Mouse (Mus musculus) kidney, embryonic 16.5 days (tissue): ENCODE results near the gene Ptprn2. TPM values are rescaled to one million over a fixed set of nuclear protein-coding genes. Genes with fewer than 3 reads are reported as not detected.

Experiments
- ATAC-seq: fragments of 200-750 bp; cut with Nextera tagmentation; 2 replicates; pipeline ENCODE4 v1.8.0; 2017; ENCODE audit warnings: moderate TSS enrichment; ENCODE audit not compliant: low FRiP score, low TSS enrichment
- H3K27ac ChIP-seq: fragments of 300-500 bp; sonication (generic); 2 replicates; pipeline ENCODE4 v1.5.1; 2014; ENCODE audit warnings: low read length
- H3K27me3 ChIP-seq: fragments of 300-500 bp; sonication (generic); 2 replicates; pipeline ENCODE4 v1.6.1; 2014; ENCODE audit warnings: low read length, control low read depth, mixed read lengths; ENCODE audit not compliant: insufficient read depth
- H3K36me3 ChIP-seq: fragments of 300-500 bp; sonication (generic); 2 replicates; pipeline ENCODE4 v1.6.1; 2014; ENCODE audit warnings: low read length, control low read depth, mixed read lengths; ENCODE audit not compliant: insufficient read depth
- H3K4me1 ChIP-seq: fragments of 300-500 bp; sonication (generic); 2 replicates; pipeline ENCODE4 v1.6.1; 2014; ENCODE audit warnings: low read length, control low read depth, mixed read lengths; ENCODE audit not compliant: insufficient read depth
- H3K4me2 ChIP-seq: fragments of 300-500 bp; sonication (generic); replicated peaks from 2 replicates; pipeline ENCODE4 v1.6.1; 2014; ENCODE audit warnings: low read depth, low read length
- H3K4me3 ChIP-seq: fragments of 300-500 bp; sonication (generic); 2 replicates; pipeline ENCODE4 v1.5.1; 2014; ENCODE audit warnings: mild to moderate bottlenecking, low read length
- H3K9ac ChIP-seq: fragments of 300-500 bp; sonication (generic); replicated peaks from 2 replicates; pipeline ENCODE4 v1.6.1; 2014; ENCODE audit warnings: low read length
- H3K9me3 ChIP-seq: fragments of 300-500 bp; sonication (generic); 2 replicates; pipeline ENCODE4 v1.6.1; 2016; ENCODE audit warnings: low read length, control low read depth
- WGBS: fragments of 180-500 bp; shearing (Covaris S2); extraction: QIAGEN DNeasy Blood & Tissue Kit; methylation state at CpG from one replicate; pipeline ENCODE4 v1.1.7; 2014; 5-methylcytosine and 5-hydroxymethylcytosine counted together
- polyA plus RNA-seq: library from polyadenylated mRNA; unstranded; fragments of >200 nt; fragmentation: Nextera tagmentation; extraction: Ambion mirVana; gene quantifications from 2 replicates; pipeline ENCODE4 v1.2.1, GENCODE M21; 2015

Ptprn2 gene
- polyA plus RNA-seq, 1 experiment from 2014 or later, result not detected

DNA sequence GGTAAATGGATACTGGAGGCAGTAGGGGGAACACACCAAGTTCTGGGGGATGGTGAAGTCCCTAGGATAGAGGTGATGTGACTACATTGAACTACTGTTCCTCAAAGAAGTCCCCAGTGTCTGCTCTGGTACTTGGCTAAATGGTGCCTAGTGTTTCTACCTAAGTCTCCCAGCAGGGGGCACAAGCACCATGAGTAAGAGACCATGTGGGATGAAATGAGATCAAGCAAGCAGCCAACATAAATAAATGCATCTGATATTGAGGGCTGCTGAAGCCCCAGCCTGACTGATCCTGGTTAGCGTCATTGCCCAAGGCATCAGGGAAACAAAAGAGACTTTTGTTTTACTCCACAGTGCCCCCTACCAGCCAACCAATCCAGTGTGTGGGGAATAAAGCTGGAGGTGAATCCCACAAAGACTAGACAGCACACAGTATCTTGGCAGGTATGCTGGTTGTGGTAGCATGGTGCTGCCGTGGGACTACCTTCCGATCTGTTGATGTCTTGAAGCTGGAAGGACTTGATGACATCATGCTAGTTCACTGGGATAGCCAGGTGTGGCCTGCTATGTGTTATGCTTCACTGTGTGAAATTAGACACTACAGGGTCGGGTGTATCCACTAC, 163.2 kb downstream of the Ptprn2 start:
- 63% methylated on average over 4 of the region's 4 CpGs for WGBS
- no peaks in the 10 kb centered on the region for H3K9me3 ChIP-seq
- ATAC-seq, result peak; percentile 57; the same call in 1 of the 2 replicates

DNA sequence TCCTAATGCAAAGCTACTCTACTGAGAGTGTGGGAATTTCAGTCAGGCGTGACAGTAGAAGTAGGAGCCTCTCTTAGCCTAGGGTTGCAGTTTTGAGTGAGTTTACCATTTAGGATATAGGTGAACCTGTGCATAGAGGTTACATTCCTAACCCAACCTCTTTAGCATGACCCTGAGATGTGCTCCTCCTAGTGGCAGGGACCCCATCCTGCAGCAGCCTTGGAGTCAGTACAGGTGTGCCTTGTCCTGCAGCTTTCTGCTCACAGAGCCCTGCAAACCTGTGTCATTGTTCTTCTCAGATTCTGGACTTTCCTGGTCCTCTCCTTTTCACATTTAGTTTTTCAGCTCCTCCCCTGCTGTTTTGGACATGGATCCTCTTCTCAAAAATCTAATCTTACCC, 168.2 kb downstream of the Ptprn2 start:
- 68% methylated on average over 1 of the region's 1 CpGs for WGBS
- Histone ChIP-seq H3K27me3 (no peaks in the 10 kb centered on the region), H3K4me2 (no peak overlapping the region), H3K27ac (no peak overlapping the region), H3K9ac (no peak overlapping the region), H3K9me3 (no peaks in the 10 kb centered on the region), H3K4me1 (no peaks in the 10 kb centered on the region), H3K36me3 (no peaks in the 10 kb centered on the region), H3K4me3 (no peak overlapping the region)
- ATAC-seq, result no peak

More for the DNA sequence above, 163.2 kb downstream of the Ptprn2 start:
- H3K4me3 ChIP-seq, result no peak overlapping the region
- H3K9ac ChIP-seq, result no peak overlapping the region
- no peaks in the 10 kb centered on the region for H3K36me3 ChIP-seq
- H3K4me2 ChIP-seq, result no peak overlapping the region
- H3K27ac ChIP-seq, result no peak overlapping the region
- no peaks in the 10 kb centered on the region for H3K4me1 ChIP-seq
- no peaks in the 10 kb centered on the region for H3K27me3 ChIP-seq

DNA sequence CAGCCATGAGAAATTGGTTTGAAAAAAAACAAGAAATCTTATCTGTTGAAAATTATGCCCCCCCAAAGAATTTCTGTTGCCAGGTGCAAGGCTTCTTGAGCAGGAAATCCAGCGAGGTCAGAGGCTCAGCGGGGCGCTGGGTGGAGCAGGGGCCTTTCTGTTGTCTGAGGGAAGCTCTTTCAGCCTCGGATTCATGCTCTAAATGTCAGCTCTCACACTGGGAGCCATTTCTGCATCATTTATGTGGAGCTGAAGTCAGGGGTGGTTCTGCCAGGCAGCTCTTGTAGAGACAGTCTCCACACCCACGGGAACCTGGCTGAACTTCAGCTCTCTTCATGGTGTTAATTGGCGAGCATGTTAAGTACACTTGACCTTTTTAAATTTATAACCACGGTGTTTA, 174.6 kb downstream of the Ptprn2 start:
- Histone ChIP-seq H3K4me1 (peaks cover 2% of the 10 kb centered on the region; the same call in 1 of the 2 replicates), H3K4me3 (no peak overlapping the region), H3K27me3 (no peaks in the 10 kb centered on the region), H3K36me3 (no peaks in the 10 kb centered on the region), H3K9me3 (no peaks in the 10 kb centered on the region), H3K27ac (no peak overlapping the region), H3K9ac (no peak overlapping the region), H3K4me2 (no peak overlapping the region)
- ATAC-seq, result no peak
- 17% methylated on average over 7 of the region's 7 CpGs for WGBS

DNA sequence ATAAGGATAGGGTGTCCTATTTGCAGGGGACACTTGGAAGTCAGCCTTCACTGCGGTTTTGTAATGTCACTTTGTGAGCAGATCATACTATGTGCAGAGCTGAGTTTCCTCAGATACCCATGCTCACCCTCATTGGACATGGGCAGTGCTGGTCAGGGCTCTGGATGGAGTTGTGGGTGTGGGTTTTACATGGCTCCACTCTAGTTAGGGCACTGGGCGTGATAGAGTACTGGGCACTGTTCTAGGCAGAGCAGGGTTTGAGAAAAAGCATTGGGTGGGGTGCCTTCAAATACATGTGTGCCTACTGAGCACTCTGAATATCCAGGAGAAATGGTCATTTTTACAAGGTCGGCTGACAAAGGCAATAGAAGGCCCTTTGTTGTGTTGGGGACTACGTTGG, 175.5 kb downstream of the Ptprn2 start:
- H3K36me3 ChIP-seq, result no peaks in the 10 kb centered on the region
- H3K4me2 ChIP-seq, result no peak overlapping the region
- no peaks in the 10 kb centered on the region for H3K9me3 ChIP-seq
- no peaks in the 10 kb centered on the region for H3K27me3 ChIP-seq
- no peak overlapping the region for H3K4me3 ChIP-seq
- H3K4me1 ChIP-seq, result peaks cover 2% of the 10 kb centered on the region; the same call in 1 of the 2 replicates
- H3K9ac ChIP-seq, result no peak overlapping the region
- H3K27ac ChIP-seq, result no peak overlapping the region
- ATAC-seq, result no peak
- 79% methylated on average over 4 of the region's 4 CpGs for WGBS

DNA sequence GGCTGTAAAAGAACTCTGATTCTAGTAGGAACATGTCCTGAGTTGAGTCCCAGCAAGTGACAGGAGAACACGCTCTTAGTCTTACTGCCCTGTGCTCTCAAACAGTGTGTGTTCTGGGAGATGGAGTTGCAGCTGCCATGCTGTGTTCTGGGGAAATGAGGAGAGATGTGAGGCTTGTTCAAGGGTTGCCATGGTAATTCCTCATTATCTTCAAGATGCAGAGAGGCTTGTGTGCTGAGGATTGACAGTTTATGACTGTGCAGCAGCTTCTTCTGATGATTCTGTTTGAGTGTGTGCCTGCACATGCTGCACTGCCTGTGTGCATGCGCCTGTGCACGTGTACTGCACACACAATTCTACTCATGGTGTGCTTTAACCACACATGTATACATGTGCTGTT, 192.2 kb downstream of the Ptprn2 start:
- Histone ChIP-seq H3K4me1 (no peaks in the 10 kb centered on the region), H3K27me3 (no peaks in the 10 kb centered on the region), H3K9me3 (no peaks in the 10 kb centered on the region), H3K36me3 (no peaks in the 10 kb centered on the region), H3K4me2 (no peak overlapping the region), H3K27ac (no peak overlapping the region), H3K9ac (no peak overlapping the region), H3K4me3 (no peak overlapping the region)
- WGBS, result 78% methylated on average over 3 of the region's 3 CpGs
- no peak for ATAC-seq

DNA sequence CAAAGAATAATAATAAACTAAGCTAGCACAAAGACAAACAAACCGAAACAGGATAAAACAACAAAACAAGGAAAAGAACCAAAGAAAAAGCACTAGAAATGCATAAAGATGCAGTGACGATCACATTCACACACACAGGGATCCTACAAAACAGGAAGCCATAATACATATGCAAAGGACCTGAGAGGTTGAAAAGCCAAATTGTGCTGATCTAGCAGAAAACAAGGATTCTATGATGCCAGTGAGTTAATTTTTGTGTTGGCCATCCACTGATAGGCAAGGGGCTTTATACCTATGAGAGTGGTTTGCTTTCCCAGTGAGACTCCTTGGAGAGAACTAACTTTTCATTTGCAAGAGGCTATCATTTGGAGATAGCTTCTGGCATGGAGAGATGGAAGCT, 204.3 kb downstream of the Ptprn2 start:
- Histone ChIP-seq H3K27me3 (no peaks in the 10 kb centered on the region), H3K9ac (no peak overlapping the region), H3K4me1 (no peaks in the 10 kb centered on the region), H3K9me3 (no peaks in the 10 kb centered on the region), H3K4me2 (no peak overlapping the region), H3K27ac (no peak overlapping the region), H3K36me3 (no peaks in the 10 kb centered on the region), H3K4me3 (no peak overlapping the region)
- 89% methylated on average over 2 of the region's 2 CpGs for WGBS
- ATAC-seq, result no peak

DNA sequence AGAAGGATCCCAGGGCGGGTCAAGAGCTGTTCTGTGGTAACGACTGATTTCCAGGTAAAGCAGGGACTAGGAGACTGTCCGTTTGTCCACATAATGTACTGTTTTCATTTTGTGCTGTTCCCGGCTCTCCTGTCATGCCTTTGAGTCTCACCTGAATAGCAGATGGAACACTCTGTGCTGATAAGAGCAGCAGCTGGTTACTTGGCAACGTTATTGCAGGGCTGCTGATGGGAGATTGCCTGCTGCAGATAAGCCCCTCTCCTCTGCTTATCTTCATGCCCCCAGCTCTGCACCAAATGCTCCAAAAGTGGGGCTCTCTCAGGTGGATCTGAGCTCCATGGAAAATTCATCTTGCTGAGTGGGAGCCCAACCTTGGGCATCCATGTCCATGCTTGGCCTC, 224.0 kb downstream of the Ptprn2 start:
- no peak overlapping the region for H3K4me2 ChIP-seq
- WGBS, result 70% methylated on average over 5 of the region's 5 CpGs
- no peaks in the 10 kb centered on the region for H3K36me3 ChIP-seq
- no peak overlapping the region for H3K27ac ChIP-seq
- H3K4me1 ChIP-seq, result no peaks in the 10 kb centered on the region
- no peak overlapping the region for H3K9ac ChIP-seq
- ATAC-seq, result no peak
- no peak overlapping the region for H3K4me3 ChIP-seq
- no peaks in the 10 kb centered on the region for H3K27me3 ChIP-seq
- H3K9me3 ChIP-seq, result no peaks in the 10 kb centered on the region

DNA sequence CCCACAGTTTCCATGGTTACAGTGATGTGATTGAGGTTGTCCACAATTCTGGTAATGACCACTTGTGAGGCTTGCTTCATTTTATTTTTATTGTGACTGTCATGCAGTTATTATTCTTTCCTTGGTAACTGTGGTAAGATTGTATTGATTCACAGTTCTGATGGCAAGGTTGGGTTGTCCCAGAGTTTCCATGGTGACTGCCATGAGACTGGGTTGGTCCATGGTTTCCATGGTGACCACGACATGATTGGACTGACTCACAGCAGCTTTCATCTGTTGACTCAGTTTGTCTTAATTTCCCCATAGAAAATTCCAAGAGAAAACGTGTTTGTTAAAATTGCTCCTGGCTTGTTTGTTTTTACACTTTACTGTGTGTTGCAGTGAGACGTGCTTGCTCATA, 225.2 kb downstream of the Ptprn2 start:
- ATAC-seq, result no peak
- 63% methylated on average over 3 of the region's 3 CpGs for WGBS
- no peak overlapping the region for H3K4me2 ChIP-seq
- H3K36me3 ChIP-seq, result no peaks in the 10 kb centered on the region
- H3K9ac ChIP-seq, result no peak overlapping the region
- H3K4me1 ChIP-seq, result no peaks in the 10 kb centered on the region
- H3K9me3 ChIP-seq, result no peaks in the 10 kb centered on the region
- no peak overlapping the region for H3K4me3 ChIP-seq
- H3K27ac ChIP-seq, result no peak overlapping the region
- H3K27me3 ChIP-seq, result no peaks in the 10 kb centered on the region

DNA sequence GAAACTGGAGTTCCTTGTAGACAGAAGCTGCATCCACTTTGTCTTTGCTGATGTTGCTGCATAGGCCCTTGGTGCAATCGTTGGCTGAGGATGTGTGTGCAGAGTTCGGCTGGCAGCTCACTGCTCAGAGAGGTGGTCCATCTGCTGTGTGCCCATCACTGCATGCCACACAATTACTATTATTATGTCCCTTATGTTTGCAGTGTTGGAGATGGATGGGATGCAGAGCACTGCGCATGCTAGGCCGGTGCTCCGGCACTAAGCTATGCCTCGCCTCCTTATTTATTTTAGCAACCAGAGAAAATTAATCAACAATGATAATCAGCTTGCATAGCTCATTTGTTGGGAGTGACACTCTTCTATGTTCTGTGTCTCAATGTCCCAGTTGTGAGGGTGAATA, 225.6 kb downstream of the Ptprn2 start:
- Histone ChIP-seq H3K27ac (no peak overlapping the region), H3K27me3 (no peaks in the 10 kb centered on the region), H3K4me1 (no peaks in the 10 kb centered on the region), H3K4me3 (no peak overlapping the region), H3K4me2 (no peak overlapping the region), H3K9me3 (no peaks in the 10 kb centered on the region), H3K9ac (no peak overlapping the region), H3K36me3 (no peaks in the 10 kb centered on the region)
- ATAC-seq, result no peak
- WGBS, result 89% methylated on average over 6 of the region's 6 CpGs

DNA sequence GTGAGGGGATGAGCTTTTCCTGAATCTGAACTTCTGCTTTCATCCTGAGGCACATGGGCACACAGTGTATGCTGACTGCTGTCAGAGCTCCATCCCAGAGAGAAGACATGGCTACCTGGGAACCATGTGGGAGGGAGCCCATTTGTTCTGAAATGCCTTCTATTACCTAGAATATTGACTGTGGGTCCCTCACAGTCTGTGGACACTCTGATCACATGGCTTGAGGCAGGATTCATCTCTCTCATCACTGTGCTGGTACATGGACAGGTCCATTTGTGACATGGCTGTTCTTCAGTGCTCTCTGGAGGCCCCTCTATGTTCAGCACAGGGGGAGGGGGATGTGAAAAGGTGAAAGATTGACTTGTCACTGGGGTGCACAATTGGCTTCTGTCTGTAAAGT, 227.6 kb downstream of the Ptprn2 start:
- peak; percentile 23; the same call in 1 of the 2 replicates for ATAC-seq
- no peaks in the 10 kb centered on the region for H3K4me1 ChIP-seq

More for the DNA sequence above, 227.6 kb downstream of the Ptprn2 start:
- Histone ChIP-seq H3K36me3 (no peaks in the 10 kb centered on the region), H3K9ac (no peak overlapping the region), H3K27ac (no peak overlapping the region), H3K4me2 (no peak overlapping the region), H3K27me3 (no peaks in the 10 kb centered on the region), H3K9me3 (no peaks in the 10 kb centered on the region), H3K4me3 (no peak overlapping the region)
